Mouse (Mus musculus): ENCODE data around the gene Mlf1. TPM values are rescaled to one million over a fixed set of nuclear protein-coding genes. Genes with fewer than 3 reads are reported as not detected.

Mlf1 gene
- 28.6 and 33.7 TPM in 2 replicates for polyA plus RNA-seq (2015; fragmentation: Nextera tagmentation; extraction: Ambion mirVana)

DNA sequence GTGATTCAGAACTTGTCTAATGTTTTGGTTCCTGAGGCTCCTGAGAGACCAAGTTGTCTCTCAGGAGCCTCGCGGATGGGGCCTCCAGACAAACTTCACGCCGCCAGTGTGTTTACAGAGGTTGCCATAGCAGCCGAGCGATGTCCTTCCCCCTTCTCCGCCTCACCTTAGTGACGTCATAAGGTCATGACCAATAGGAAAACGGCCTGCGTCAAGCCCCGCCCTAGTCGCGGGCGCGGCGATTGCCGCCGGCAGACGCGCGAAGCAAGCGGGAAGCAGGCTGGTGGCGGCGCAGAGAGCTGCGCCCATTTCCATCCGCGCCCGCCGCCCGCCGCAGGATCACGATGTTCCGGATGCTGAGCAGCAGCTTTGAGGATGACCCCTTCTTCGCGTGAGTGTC is at the start of gene Mlf1:
Gene Mlf1 (plus strand): TSS at position 226 of the 400 bp plus-strand sequence.
- peak; percentile 99 for ATAC-seq (replicated peaks)
- Histone ChIP-seq H3K27ac (no peak within 1 kb of the TSS), H3K36me3 (replicated peaks) (no peaks in the 10 kb centered on the region), H3K4me2 (peak within 1 kb of the TSS; percentile 96), H3K27me3 (replicated peaks) (peaks cover 15% of the 10 kb centered on the region), H3K4me1 (peaks cover 5% of the 10 kb centered on the region; the same call in 1 of the 2 replicates), H3K9me3 (no peaks in the 10 kb centered on the region), H3K9ac (peak within 1 kb of the TSS; percentile 59), H3K4me3 (peak within 1 kb of the TSS; percentile 66)
- under 1% methylated on average over 35 of the region's 35 CpGs for WGBS

DNA sequence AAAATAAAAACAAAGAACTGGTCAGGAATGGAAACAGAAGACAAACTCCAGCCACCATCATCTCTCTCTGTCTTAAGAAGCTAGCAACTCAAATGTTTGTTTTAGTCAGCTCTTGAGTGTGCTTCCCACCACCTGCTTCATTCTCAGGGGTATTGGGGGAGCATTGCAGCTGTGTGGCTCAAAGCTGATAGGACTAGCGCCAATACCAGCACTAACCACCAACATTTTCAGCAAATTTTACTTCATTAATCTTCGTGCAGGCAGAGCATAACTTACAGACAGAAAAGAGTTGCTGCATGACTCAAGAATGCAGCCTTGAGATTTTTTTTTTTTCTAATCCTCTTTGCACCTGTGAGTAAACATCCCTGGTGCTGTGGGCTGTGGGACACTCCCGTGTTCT is 34.3 kb upstream of the Mlf1 start:
- Histone ChIP-seq H3K4me2 (no peak overlapping the region), H3K9me3 (no peaks in the 10 kb centered on the region), H3K27ac (no peak overlapping the region), H3K36me3 (replicated peaks) (no peaks in the 10 kb centered on the region), H3K27me3 (replicated peaks) (no peaks in the 10 kb centered on the region), H3K9ac (no peak overlapping the region), H3K4me3 (no peak overlapping the region), H3K4me1 (peaks cover 10% of the 10 kb centered on the region; the same call in 1 of the 2 replicates)
- WGBS: 44% methylated on average over 3 of the region's 3 CpGs
- ATAC-seq (replicated peaks): no peak

GRCm38 (mm10) chr3:67340921-67341320 is 33.0 kb upstream of the Mlf1 start:
- H3K9me3 ChIP-seq: no peaks in the 10 kb centered on the region
- peaks cover 10% of the 10 kb centered on the region; the same call in 1 of the 2 replicates for H3K4me1 ChIP-seq
- H3K36me3 ChIP-seq (replicated peaks): no peaks in the 10 kb centered on the region
- no peaks in the 10 kb centered on the region for H3K27me3 ChIP-seq (replicated peaks)
- no peak overlapping the region for H3K4me2 ChIP-seq
- 39% methylated on average over 7 of the region's 7 CpGs for WGBS
- H3K27ac ChIP-seq: no peak overlapping the region
- no peak overlapping the region for H3K4me3 ChIP-seq
- 0 out of 2 replicates have a peak, but pooled peaks have one; percentile 63 for ATAC-seq (replicated peaks)
- H3K9ac ChIP-seq: no peak overlapping the region

DNA sequence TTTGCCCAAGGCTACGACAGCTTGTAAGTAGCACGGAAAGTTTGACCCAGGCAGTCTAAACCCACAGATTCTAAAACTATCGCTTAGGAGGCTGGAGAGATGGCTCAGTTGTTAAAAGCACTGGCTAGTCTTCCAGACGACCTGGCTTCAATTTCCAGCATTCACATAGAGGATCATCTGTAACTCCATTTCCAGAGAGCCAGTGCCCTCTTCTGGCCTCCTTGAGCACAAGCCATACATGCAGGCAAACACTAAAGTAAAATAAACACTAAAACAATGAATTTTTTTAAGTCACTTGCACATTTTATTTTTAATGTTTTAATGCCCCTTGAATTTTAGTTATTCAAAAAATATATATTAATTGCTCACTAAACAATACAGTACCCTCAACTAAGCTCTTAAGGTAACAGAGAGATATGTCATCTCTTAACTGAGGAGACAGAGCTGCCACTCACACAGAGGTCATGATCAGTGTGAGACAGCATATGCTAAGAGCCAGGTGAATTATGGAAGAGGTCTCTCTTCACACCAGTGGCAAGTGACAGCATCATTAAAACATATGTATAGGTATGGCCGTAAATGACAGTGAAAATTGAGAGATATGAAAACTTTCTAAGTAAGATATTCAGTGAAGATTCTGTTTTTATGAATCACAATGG is 30.8 kb upstream of the Mlf1 start:
- no peak for ATAC-seq (replicated peaks)
- Histone ChIP-seq H3K9me3 (no peaks in the 10 kb centered on the region), H3K9ac (no peak overlapping the region), H3K4me3 (no peak overlapping the region), H3K27me3 (replicated peaks) (no peaks in the 10 kb centered on the region), H3K4me1 (peaks cover 14% of the 10 kb centered on the region), H3K36me3 (replicated peaks) (no peaks in the 10 kb centered on the region), H3K27ac (no peak overlapping the region), H3K4me2 (no peak overlapping the region)
- WGBS: 61% methylated on average over 5 of the region's 5 CpGs

GRCm38 (mm10) chr3:67344599-67344998 is 29.3 kb upstream of the Mlf1 start:
- H3K36me3 ChIP-seq (replicated peaks): no peaks in the 10 kb centered on the region
- no peaks in the 10 kb centered on the region for H3K9me3 ChIP-seq
- WGBS: 9% methylated on average over 2 of the region's 2 CpGs
- no peak overlapping the region for H3K9ac ChIP-seq
- no peak overlapping the region for H3K4me3 ChIP-seq
- H3K4me1 ChIP-seq: peaks cover 11% of the 10 kb centered on the region
- no peaks in the 10 kb centered on the region for H3K27me3 ChIP-seq (replicated peaks)
- no peak overlapping the region for H3K27ac ChIP-seq
- ATAC-seq (replicated peaks): no peak; the same call in 1 of the 2 replicates
- no peak overlapping the region for H3K4me2 ChIP-seq

DNA sequence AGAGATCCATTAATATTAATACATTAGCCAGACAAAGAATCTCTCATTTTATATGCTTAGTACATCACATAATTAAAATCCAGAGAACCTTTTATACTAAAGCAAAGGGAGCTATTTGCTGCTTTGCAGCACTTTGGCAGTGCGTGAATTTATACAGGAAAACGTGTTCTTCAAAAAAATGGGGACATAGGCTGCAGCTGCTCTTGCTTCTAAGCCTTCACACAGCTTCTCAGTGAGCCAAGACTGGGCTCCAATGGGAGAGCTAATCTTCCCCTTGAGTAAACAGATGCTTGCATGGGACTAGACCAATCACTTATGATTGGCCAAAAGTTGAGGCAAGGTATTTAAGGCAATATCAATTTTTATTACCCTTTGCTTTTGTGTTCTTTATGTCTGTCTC is 27.2 kb upstream of the Mlf1 start:
- no peak overlapping the region for H3K9ac ChIP-seq
- peaks cover 10% of the 10 kb centered on the region; the same call in 1 of the 2 replicates for H3K4me1 ChIP-seq
- WGBS: 35% methylated on average over 2 of the region's 2 CpGs
- ATAC-seq (replicated peaks): no peak
- H3K36me3 ChIP-seq (replicated peaks): no peaks in the 10 kb centered on the region
- H3K4me2 ChIP-seq: no peak overlapping the region
- no peaks in the 10 kb centered on the region for H3K9me3 ChIP-seq
- no peak overlapping the region for H3K4me3 ChIP-seq
- H3K27me3 ChIP-seq (replicated peaks): no peaks in the 10 kb centered on the region
- no peak overlapping the region for H3K27ac ChIP-seq

DNA sequence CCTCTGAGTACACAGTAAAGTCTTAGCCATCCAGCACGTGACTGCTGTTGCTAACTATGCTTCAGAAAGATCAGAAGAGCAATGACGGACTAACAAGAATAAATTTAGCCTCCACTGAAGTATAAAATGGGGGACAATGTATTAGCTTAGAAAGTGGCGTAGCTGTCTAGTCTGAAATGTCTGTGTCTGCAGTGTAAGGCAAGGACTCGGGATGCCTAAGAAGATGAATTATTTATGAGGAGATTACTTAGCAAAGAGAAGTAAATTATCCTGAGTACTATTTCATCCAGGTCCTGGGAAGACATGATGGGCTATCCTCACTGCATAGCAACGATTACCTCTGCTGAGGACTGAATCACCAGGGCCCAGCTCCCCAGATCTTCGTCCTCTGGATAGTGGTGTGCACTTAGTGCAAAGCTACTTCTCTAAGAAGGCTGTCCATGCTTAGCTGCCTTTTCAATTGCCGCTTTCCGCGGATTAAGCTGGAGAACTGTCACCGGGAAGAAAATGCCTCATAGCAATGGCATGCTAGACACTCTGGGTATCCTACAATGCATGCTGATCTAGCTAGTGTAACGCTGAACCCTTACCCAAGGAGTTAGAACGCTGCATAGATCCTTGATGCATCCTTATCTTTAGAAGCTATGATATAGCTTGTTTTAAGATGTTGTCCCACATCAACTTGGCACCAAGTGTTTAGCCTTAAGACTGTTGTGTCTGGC is 22.3 kb upstream of the Mlf1 start:
- Histone ChIP-seq H3K27me3 (replicated peaks) (no peaks in the 10 kb centered on the region), H3K9me3 (no peaks in the 10 kb centered on the region), H3K4me3 (no peak overlapping the region), H3K4me1 (peaks cover 13% of the 10 kb centered on the region; the same call in 1 of the 2 replicates), H3K36me3 (replicated peaks) (no peaks in the 10 kb centered on the region), H3K9ac (no peak overlapping the region), H3K4me2 (no peak overlapping the region), H3K27ac (0 out of 2 replicates have a peak overlapping the region, but pooled peaks have one; percentile 27)
- ATAC-seq (replicated peaks): peak; percentile 78
- WGBS: 25% methylated on average over 12 of the region's 12 CpGs

DNA sequence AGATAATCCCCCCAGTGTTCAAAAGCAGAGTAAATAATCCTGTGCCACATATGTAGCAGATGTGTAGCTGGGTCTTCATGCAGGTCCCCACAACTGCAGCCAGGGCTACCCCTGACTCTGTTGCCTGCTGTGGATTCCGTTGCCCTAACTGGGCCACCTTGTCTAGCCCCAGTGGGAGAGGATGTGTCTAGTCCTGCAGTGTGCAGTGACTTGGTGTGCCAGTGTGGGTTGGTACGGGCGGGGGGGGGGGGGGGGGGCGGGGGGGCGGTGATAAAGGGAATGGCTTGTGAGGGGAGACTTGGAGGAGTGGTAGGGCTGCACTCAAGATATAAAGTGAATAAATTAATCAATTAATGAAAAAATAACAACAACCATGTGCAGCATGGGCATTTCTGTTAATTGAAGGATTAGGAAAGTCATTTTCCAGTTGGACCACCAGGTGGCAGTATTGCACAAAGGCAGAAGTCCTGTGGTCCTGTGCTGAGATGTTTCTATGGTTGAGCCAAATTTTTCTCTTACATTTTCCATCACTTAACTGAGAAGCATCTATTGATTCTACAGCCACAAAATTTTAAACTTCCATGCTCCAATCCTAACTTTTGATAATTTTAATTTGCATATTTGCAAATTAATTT is 21.7 kb upstream of the Mlf1 start:
- Histone ChIP-seq H3K9me3 (no peaks in the 10 kb centered on the region), H3K36me3 (replicated peaks) (no peaks in the 10 kb centered on the region), H3K27me3 (replicated peaks) (no peaks in the 10 kb centered on the region), H3K4me3 (no peak overlapping the region), H3K27ac (0 out of 2 replicates have a peak overlapping the region, but pooled peaks have one; percentile 27), H3K4me2 (no peak overlapping the region), H3K4me1 (peaks cover 9% of the 10 kb centered on the region; the same call in 1 of the 2 replicates), H3K9ac (no peak overlapping the region)
- peak; percentile 75 for ATAC-seq (replicated peaks)
- 41% methylated on average over 2 of the region's 5 CpGs for WGBS

- H3K9me3 ChIP-seq: no peaks in the 10 kb centered on the region
- no peak overlapping the region for H3K9ac ChIP-seq
- peak; percentile 65 for ATAC-seq (replicated peaks)
- H3K36me3 ChIP-seq (replicated peaks): no peaks in the 10 kb centered on the region
- peaks cover 9% of the 10 kb centered on the region; the same call in 1 of the 2 replicates for H3K4me1 ChIP-seq
- H3K27me3 ChIP-seq (replicated peaks): no peaks in the 10 kb centered on the region
- no peak overlapping the region for H3K4me2 ChIP-seq
- WGBS: 91% methylated on average over 3 of the region's 3 CpGs
- no peak overlapping the region for H3K27ac ChIP-seq
- no peak overlapping the region for H3K4me3 ChIP-seq
Measured at GRCm38 (mm10) chr3:67352763-67353149, 21.1 kb upstream of the Mlf1 start.

DNA sequence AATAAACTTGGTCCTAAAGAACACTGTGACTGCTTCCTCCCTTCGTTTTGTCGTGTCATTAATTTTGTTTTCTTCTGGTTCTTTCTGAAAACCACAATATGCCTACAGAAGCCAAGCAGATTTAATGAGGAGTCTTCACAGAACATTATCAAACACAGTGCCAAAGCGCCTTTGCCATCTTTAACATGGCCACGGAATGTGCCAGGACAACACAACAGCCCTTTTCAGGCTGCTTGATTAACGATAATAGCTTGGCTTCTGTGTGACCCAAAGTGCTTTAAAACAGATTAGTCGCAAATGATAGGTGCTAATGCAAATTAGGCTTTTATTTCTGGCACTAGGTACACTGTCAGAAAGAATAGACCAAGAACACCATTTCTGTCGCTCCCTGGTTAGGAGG is 15.5 kb upstream of the Mlf1 start:
- WGBS: 72% methylated on average over 7 of the region's 7 CpGs
- Histone ChIP-seq H3K4me1 (no peaks in the 10 kb centered on the region), H3K4me3 (no peak overlapping the region), H3K4me2 (no peak overlapping the region), H3K9ac (no peak overlapping the region), H3K27ac (no peak overlapping the region), H3K27me3 (replicated peaks) (no peaks in the 10 kb centered on the region), H3K9me3 (no peaks in the 10 kb centered on the region), H3K36me3 (replicated peaks) (no peaks in the 10 kb centered on the region)
- no peak for ATAC-seq (replicated peaks)

DNA sequence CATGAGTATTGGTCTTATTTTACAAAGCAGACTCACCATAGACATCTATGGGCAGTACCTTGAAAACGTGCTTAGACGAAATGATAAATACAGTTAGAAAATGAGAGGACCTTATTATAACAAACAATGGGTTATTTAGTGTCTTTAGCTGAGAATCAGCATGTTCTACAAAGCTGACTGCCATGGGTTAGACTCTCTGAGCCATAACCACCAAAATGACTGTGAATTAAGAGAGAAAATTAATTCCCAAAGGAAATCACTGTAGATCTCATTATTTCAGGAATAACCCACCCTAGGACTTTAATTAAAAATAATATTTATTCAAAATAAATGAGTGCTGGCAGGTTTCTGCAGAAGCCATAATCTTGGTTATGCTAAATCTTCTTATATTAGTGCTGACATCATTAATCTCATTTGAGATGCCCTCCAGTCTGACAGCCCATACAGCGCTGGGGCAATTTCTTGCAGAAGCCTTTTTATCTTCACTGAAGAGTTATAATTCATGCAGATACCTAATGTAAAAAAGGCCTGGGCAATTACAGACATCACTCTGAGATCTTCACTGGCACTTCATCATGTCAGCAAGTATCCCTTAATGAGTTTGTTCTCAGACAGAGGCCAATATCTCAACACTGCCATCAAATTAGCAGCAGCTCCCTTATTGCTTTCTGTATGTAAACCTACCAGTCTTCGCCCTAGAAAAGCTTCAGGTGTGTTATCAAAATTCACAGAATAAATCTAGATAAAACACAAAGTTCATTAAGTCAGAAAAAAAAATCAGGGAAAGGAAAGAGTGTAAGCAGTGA is 7.6 kb upstream of the Mlf1 start:
- ATAC-seq (replicated peaks): peak; percentile 93
- Histone ChIP-seq H3K9me3 (no peaks in the 10 kb centered on the region), H3K4me1 (0 out of 2 replicates have a peak, but pooled peaks cover 3% of the 10 kb centered on the region), H3K27ac (peak overlapping the region; percentile 20; the same call in 1 of the 2 replicates), H3K4me2 (no peak overlapping the region), H3K4me3 (no peak overlapping the region), H3K27me3 (replicated peaks) (0 out of 2 replicates have a peak, but pooled peaks cover 5% of the 10 kb centered on the region), H3K9ac (no peak overlapping the region), H3K36me3 (replicated peaks) (no peaks in the 10 kb centered on the region)
- WGBS: 52% methylated on average over 4 of the region's 4 CpGs
